Mouse (Mus musculus): ENCODE results near the gene Cdk18. TPM values are rescaled to one million over a fixed set of nuclear protein-coding genes. Genes with fewer than 3 reads are reported as not detected.

The Cdk18 gene
- polyA plus RNA-seq (2014; fragmentation: Illumina TruSeq; extraction: RNeasy Lipid Tissue Mini Kit (QIAGEN cat#74804); ENCODE audit: low read depth, low replicate concordance), result 1.9 TPM

GRCm38 (mm10) chr1:132139416-132139864 lies at the start of gene Cdk18:
TSS of gene Cdk18 (minus strand) at chr1:132139684.

GRCm38 (mm10) chr1:132067261-132068255 lies 71.9 kb downstream of the Cdk18 start, which contains the start of gene Mfsd4a:
TSS of gene Mfsd4a (minus strand) at chr1:132068062.

Other genes with a start within 250 kb of the Cdk18 start
- gene Nucks1, start 229.2 kb downstream of the Cdk18 start, polyA plus RNA-seq (2014; fragmentation: Illumina TruSeq; extraction: RNeasy Lipid Tissue Mini Kit (QIAGEN cat#74804); ENCODE audit: low read depth, low replicate concordance), result 89.1 TPM
- gene Slc45a3, start 176.7 kb downstream of the Cdk18 start, polyA plus RNA-seq (2014; fragmentation: Illumina TruSeq; extraction: RNeasy Lipid Tissue Mini Kit (QIAGEN cat#74804); ENCODE audit: low read depth, low replicate concordance), result 5.8 TPM
- gene Elk4, start 132.1 kb downstream of the Cdk18 start, polyA plus RNA-seq (2014; fragmentation: Illumina TruSeq; extraction: RNeasy Lipid Tissue Mini Kit (QIAGEN cat#74804); ENCODE audit: low read depth, low replicate concordance), result 26.0 TPM
- gene Mfsd4a, start 71.6 kb downstream of the Cdk18 start, polyA plus RNA-seq (2014; fragmentation: Illumina TruSeq; extraction: RNeasy Lipid Tissue Mini Kit (QIAGEN cat#74804); ENCODE audit: low read depth, low replicate concordance), result 88.5 TPM
- not detected for gene Lemd1, start 51.7 kb upstream of the Cdk18 start, polyA plus RNA-seq (2014; fragmentation: Illumina TruSeq; extraction: RNeasy Lipid Tissue Mini Kit (QIAGEN cat#74804); ENCODE audit: low read depth, low replicate concordance)
- gene AC124108.1, start 51.8 kb upstream of the Cdk18 start, polyA plus RNA-seq (2014; fragmentation: Illumina TruSeq; extraction: RNeasy Lipid Tissue Mini Kit (QIAGEN cat#74804); ENCODE audit: low read depth, low replicate concordance), result not detected
- not detected for gene Gm10188, start 90.1 kb upstream of the Cdk18 start, polyA plus RNA-seq (2014; fragmentation: Illumina TruSeq; extraction: RNeasy Lipid Tissue Mini Kit (QIAGEN cat#74804); ENCODE audit: low read depth, low replicate concordance)
- gene Klhdc8a, start 158.9 kb upstream of the Cdk18 start, polyA plus RNA-seq (2014; fragmentation: Illumina TruSeq; extraction: RNeasy Lipid Tissue Mini Kit (QIAGEN cat#74804); ENCODE audit: low read depth, low replicate concordance), result 2.7 TPM
- 33.4 TPM for gene Nuak2, start 176.4 kb upstream of the Cdk18 start, polyA plus RNA-seq (2014; fragmentation: Illumina TruSeq; extraction: RNeasy Lipid Tissue Mini Kit (QIAGEN cat#74804); ENCODE audit: low read depth, low replicate concordance)

All from kidney, adult 10 weeks (tissue).